Mouse (Mus musculus) erythroblast, embryonic 14.5 days (primary cell): ENCODE data around the gene Mbtps1. TPM values are rescaled to one million over a fixed set of nuclear protein-coding genes. Genes with fewer than 3 reads are reported as not detected.
A peak's percentile ranks its signal among the peaks of the same experiment; 100 is the strongest.

Experiments
- H3K27me3 ChIP-seq: 2 replicates; pipeline ENCODE4 v1.6.1; 2012; ENCODE audit warnings: inconsistent platforms; ENCODE audit not compliant: control insufficient read depth
- H3K36me3 ChIP-seq: 2 replicates; pipeline ENCODE4 v1.6.1; 2012; ENCODE audit warnings: mild to moderate bottlenecking, inconsistent platforms; ENCODE audit not compliant: control insufficient read depth
- H3K4me1 ChIP-seq: 2 replicates; pipeline ENCODE4 v1.6.1; 2012; ENCODE audit warnings: inconsistent platforms; ENCODE audit not compliant: control insufficient read depth
- H3K4me3 ChIP-seq: replicated peaks from 2 replicates; pipeline ENCODE3; 2012; ENCODE audit warnings: moderate library complexity, mild to moderate bottlenecking, inconsistent platforms
- H3K9me3 ChIP-seq: 2 replicates; pipeline ENCODE4 v1.6.1; 2012; ENCODE audit warnings: low read length, inconsistent platforms, mixed read lengths; ENCODE audit not compliant: control insufficient read depth
- GATA1 ChIP-seq: IDR thresholded peaks from 2 replicates; pipeline ENCODE4 v1.6.1; 2012; ENCODE audit warnings: low read length, inconsistent platforms, mixed read lengths
- TAL1 ChIP-seq: IDR thresholded peaks from 3 replicates; pipeline ENCODE4 v1.6.1; 2012; ENCODE audit warnings: low read length, inconsistent platforms, mixed read lengths
- polyA plus RNA-seq: library from polyadenylated mRNA; stranded (reverse); fragments of >175 nt; gene quantifications from 2 replicates; pipeline ENCODE4 v1.2.3, GENCODE M21; 2012

The Mbtps1 gene
- polyA plus RNA-seq, 1 experiment, result 13.4 TPM

DNA sequence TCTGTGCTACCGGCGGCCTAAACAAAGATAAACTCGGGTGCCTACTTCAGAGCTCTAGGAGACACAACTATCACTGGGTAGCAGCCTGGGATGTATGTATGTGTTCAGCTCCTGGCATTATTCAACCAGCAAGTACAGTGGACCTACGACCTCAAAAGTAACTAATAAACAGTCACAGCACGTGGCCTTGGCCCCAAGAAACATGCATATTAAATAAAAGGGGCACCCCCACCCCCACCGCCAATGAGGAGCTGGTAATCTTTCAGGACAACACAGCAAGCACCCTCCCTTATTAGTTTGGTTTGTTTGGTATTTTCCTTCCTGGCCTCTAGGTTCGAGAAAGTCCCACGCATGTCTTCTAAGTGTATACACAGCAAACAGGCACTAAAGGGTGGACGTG lies 9.7 kb upstream of the Mbtps1 start:
- no peak for TF ChIP-seq TAL1
- TF ChIP-seq GATA1, result no peak
- Histone ChIP-seq H3K4me3 (no peak overlapping the region), H3K27me3 (no peaks in the 10 kb centered on the region), H3K4me1 (peaks cover 18% of the 10 kb centered on the region), H3K36me3 (peaks cover 57% of the 10 kb centered on the region), H3K9me3 (no peaks in the 10 kb centered on the region)

DNA sequence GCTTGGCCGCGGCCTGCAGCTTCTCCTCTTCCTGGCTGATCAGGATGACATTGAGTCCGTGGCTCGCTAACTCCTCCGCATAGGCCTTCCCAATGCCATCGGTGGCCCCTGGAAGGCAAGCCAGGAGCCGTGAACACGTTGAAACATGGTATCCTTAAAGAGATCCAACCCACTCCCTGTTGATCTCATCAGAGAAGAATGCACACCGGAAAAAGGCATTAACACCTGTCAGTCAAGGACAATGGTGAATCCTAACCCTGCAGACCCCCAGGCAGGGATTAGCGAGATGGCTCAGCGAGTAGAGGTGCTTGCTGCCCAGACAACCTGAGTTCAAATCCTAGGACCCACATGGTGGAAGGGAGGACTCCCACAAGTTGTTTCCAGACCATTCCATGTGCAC lies 7.8 kb upstream of the Mbtps1 start:
- H3K4me3 ChIP-seq, result no peak overlapping the region
- no peaks in the 10 kb centered on the region for H3K27me3 ChIP-seq
- TF ChIP-seq GATA1 (no peak), TAL1 (no peak)
- H3K36me3 ChIP-seq, result peaks cover 70% of the 10 kb centered on the region
- no peaks in the 10 kb centered on the region for H3K9me3 ChIP-seq
- peaks cover 4% of the 10 kb centered on the region; the same call in 1 of the 2 replicates for H3K4me1 ChIP-seq

DNA sequence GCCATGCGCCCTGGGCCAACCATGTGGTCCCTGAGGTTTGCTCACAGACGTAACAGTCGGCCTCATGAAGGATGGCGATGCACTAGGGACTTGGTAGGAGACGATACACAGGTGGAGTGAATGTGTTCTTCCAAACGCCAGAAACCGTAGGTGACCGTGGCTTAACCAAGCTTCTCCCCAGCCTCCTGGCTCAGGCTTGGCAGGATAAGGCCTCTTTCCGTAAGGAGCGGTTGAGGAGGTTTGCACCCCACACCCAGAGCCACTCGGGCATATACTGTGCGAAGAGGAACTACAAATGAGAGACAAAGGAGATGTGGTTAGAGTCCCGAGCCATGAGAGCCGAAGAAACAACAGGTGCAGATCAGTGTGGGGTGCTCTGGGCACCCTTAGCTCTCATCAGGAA lies 5.3 kb upstream of the Mbtps1 start:
- TF ChIP-seq TAL1, result no peak
- TF ChIP-seq GATA1, result no peak
- H3K4me3 ChIP-seq, result no peak overlapping the region
- H3K36me3 ChIP-seq, result peaks cover 68% of the 10 kb centered on the region
- H3K9me3 ChIP-seq, result no peaks in the 10 kb centered on the region
- H3K4me1 ChIP-seq, result peaks cover 6% of the 10 kb centered on the region
- H3K27me3 ChIP-seq, result no peaks in the 10 kb centered on the region

DNA sequence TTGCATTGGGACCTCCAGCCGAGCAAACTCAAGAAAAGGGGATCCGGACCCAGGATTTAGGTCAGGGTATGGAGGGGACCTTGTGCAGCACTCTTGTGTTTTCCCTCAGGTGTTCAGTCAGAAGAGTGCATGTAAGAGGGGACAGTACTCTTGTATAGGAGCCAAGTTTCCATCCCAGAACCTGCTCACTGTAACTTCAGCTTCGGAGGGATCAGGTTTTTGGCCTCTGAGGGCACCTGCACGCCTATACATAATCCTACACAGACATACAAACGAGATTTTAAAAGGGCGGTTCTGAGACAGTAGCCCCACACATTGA lies 826 bp upstream of the Mbtps1 start:
- Histone ChIP-seq H3K36me3 (peaks cover 52% of the 10 kb centered on the region), H3K4me1 (peaks cover 35% of the 10 kb centered on the region), H3K27me3 (no peaks in the 10 kb centered on the region), H3K4me3 (peak overlapping the region; percentile 83), H3K9me3 (no peaks in the 10 kb centered on the region)
- TF ChIP-seq TAL1 (no peak), GATA1 (no peak)

DNA sequence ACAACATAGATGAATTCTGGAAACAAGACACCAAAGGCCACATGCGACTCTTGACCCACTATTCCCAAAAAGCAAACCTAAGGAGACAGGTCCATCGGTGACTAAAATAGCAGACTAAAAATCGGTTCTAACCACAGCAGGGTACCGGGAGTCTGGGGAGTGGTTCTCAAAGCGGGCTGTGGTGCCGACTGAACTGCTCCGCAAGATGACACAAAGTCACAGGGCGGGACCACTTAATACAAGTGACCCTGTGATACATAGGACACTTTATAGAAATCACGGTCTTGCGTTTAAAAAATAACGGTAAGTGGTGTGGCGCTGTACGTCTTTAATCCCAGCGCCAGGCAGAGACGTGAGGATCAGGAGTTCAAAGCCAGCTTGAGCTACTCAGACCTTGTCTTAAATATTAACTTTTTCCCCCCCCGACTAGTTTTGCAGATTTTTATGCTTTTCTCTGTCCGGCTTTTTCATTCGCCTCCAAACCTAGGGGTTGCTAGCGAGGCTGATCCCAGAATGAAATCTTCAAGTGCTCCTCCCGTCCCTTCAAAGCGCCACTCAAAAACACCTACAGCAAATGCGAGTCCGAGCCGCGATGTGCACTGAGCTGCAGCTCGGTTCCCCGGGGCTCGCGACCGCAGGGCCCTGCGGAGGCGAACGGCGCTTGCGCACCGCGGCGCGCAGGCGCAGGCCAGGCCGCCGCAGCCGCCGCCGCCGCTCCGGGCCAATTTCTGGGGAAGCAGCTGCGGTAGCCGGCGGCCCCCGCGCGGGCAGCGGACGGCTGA lies 523 bp downstream of the Mbtps1 start:
- Histone ChIP-seq H3K4me1 (peaks cover 48% of the 10 kb centered on the region), H3K27me3 (no peaks in the 10 kb centered on the region), H3K36me3 (peaks cover 45% of the 10 kb centered on the region), H3K4me3 (peak overlapping the region; percentile 83), H3K9me3 (no peaks in the 10 kb centered on the region)
- TF ChIP-seq GATA1 (no peak), TAL1 (no peak)

DNA sequence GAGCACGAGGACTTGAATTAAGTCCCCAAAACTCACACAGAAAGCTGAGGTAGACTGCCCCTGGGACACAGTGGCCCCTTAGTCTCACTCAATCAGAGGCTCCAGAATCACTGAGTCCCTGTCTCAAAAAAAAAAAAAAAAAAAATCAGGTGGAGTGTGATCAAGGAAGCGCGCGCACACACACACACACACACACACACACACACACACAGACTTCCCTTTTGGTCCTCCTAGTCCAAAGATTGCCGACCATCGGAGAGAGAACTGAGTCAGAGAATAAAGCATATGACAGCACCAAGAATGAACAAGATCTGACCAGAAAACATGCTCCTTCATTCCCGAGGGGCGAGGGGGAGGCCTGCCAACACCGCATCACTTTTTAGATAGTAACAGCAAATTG lies 1.4 kb downstream of the Mbtps1 start:
- Histone ChIP-seq H3K4me3 (peak overlapping the region; percentile 83), H3K4me1 (peaks cover 57% of the 10 kb centered on the region), H3K36me3 (peaks cover 37% of the 10 kb centered on the region), H3K27me3 (no peaks in the 10 kb centered on the region), H3K9me3 (no peaks in the 10 kb centered on the region)
- TF ChIP-seq TAL1, result no peak
- no peak for TF ChIP-seq GATA1

DNA sequence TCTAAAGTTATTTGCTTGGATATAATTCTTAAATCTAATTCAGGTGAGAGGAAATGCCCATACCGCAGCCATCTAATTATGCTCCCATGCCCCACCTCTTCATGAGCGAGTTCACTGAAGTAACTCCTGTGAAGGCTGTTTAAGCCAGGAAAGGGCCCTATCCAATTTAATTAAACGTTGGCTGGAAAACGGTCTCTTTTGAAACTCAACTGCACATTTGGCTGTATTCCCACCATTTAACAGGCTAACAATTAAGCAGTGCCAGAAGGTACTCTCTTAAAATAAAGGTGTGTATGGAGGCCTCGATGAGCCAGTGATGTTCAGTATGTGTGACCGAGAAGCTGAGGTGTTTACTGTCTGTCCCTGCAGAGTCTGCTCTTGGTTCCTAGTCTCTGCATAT lies 2.7 kb downstream of the Mbtps1 start:
- no peak for TF ChIP-seq TAL1
- TF ChIP-seq GATA1, result no peak
- H3K4me1 ChIP-seq, result peaks cover 59% of the 10 kb centered on the region
- H3K27me3 ChIP-seq, result no peaks in the 10 kb centered on the region
- peaks cover 32% of the 10 kb centered on the region for H3K36me3 ChIP-seq
- no peak overlapping the region for H3K4me3 ChIP-seq
- H3K9me3 ChIP-seq, result no peaks in the 10 kb centered on the region

DNA sequence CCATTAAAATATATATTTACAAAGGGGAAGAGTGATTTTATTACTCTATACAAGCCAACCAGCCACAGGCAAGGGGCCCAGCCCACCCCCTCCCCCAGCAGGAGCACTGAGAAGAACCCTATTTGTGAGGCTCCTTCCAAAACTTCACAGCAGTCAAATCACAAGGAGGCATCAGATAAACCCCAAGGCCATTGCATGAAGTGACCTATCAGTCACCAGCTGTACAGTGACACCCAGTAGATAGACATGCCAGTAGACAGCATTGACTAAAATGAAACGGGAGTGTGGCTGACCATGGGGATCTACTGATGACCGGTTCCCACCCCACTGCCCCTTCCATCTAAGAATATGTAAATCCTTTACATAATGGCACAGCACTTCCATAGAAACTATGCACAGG lies 5.6 kb downstream of the Mbtps1 start:
- Histone ChIP-seq H3K4me1 (peaks cover 54% of the 10 kb centered on the region), H3K36me3 (peaks cover 51% of the 10 kb centered on the region), H3K4me3 (peak overlapping the region; percentile 5), H3K27me3 (no peaks in the 10 kb centered on the region), H3K9me3 (no peaks in the 10 kb centered on the region)
- TF ChIP-seq TAL1 (no peak), GATA1 (peak; percentile 58)

DNA sequence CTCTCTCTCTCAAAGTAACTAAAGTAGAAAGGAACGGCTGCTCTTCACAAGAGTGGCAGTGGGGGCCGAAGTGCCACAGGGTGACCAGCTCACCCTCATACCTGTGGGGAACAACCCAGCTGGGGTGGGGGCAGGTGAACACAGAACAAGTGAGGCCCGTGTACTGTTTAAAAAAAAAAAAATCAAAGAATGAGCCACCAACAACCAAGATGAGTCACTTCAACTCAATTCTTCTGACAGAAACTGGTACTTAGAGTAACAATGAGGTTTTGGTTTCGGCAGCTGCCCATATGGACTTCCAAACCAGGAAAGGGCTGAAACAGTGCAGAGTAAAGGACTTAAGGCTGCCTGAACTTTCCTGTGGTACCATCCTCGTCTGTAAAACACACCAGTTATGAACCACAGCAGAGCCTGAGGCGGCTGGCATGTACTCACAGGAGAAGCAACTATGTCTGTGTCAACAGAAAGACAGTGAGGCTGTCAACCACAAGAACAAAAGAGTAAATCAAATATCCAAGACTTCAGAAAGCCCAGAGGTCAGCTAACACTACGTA lies 9.9 kb downstream of the Mbtps1 start:
- H3K4me1 ChIP-seq, result peaks cover 19% of the 10 kb centered on the region

More for the DNA sequence above, 9.9 kb downstream of the Mbtps1 start:
- Histone ChIP-seq H3K4me3 (no peak overlapping the region), H3K9me3 (no peaks in the 10 kb centered on the region), H3K36me3 (peaks cover 69% of the 10 kb centered on the region), H3K27me3 (no peaks in the 10 kb centered on the region)
- TF ChIP-seq GATA1 (no peak), TAL1 (no peak)
